Mouse (Mus musculus): ENCODE measurements around the gene Myt1.
A peak's percentile ranks its signal among the peaks of the same experiment; 100 is the strongest.
"Not testable (repeated sequence)": the region's sequence is repeated elsewhere in the genome, so short reads cannot be mapped to it uniquely, and the experiment has no call there.

Myt1 gene

GRCm38 (mm10) chr2:181777715-181778114, 14.6 kb downstream of the Myt1 start:
- DNase-seq (ENCODE audit: low read depth, low spot score): no peak

GRCm38 (mm10) chr2:181781421-181781820, 18.3 kb downstream of the Myt1 start:
- peak; percentile 36 for DNase-seq (ENCODE audit: low read depth, low spot score)

GRCm38 (mm10) chr2:181787852-181788251, 24.7 kb downstream of the Myt1 start:
- no peak for DNase-seq (ENCODE audit: low read depth, low spot score)

- DNase-seq (ENCODE audit: low read depth, low spot score): no peak
Observed at GRCm38 (mm10) chr2:181789396-181789795, 26.3 kb downstream of the Myt1 start.

- DNase-seq (ENCODE audit: low read depth, low spot score): not testable (repeated sequence)
Observed at GRCm38 (mm10) chr2:181793186-181793585, 30.1 kb downstream of the Myt1 start.

- peak; percentile 80 for DNase-seq (ENCODE audit: low read depth, low spot score)
Observed at GRCm38 (mm10) chr2:181795641-181796130, 32.6 kb downstream of the Myt1 start.

GRCm38 (mm10) chr2:181797672-181798071, 34.5 kb downstream of the Myt1 start:
- DNase-seq (ENCODE audit: low read depth, low spot score): peak; percentile 94

- no peak for DNase-seq (ENCODE audit: low read depth, low spot score)
Observed at GRCm38 (mm10) chr2:181829032-181829650, 66.0 kb downstream of the Myt1 start.

- peak; percentile 72 for DNase-seq (ENCODE audit: low read depth, low spot score)
Observed at GRCm38 (mm10) chr2:181832745-181833144, 69.6 kb downstream of the Myt1 start.

- peak; percentile 96 for DNase-seq (ENCODE audit: low read depth, low spot score)
Observed at GRCm38 (mm10) chr2:181837372-181838292, 74.5 kb downstream of the Myt1 start, which contains the start of gene Pcmtd2. Pcmtd2 (plus strand) TSS chr2:181837854.

GRCm38 (mm10) chr2:181838293-181838680, 75.2 kb downstream of the Myt1 start:
- peak; percentile 58 for DNase-seq (ENCODE audit: low read depth, low spot score)

GRCm38 (mm10) chr2:181845709-181846394, 82.7 kb downstream of the Myt1 start:
- DNase-seq (ENCODE audit: low read depth, low spot score): no peak

- peak; percentile 99 for DNase-seq (ENCODE audit: low read depth, low spot score)
Observed at GRCm38 (mm10) chr2:181863791-181864535, 100.8 kb downstream of the Myt1 start, which contains the start of gene Polr3k. Polr3k (plus strand) TSS chr2:181864337.

- DNase-seq (ENCODE audit: low read depth, low spot score): no peak
Observed at GRCm38 (mm10) chr2:181864536-181864860, 101.4 kb downstream of the Myt1 start.

- peak; percentile 89 for DNase-seq (ENCODE audit: low read depth, low spot score)
Observed at GRCm38 (mm10) chr2:181866931-181867330, 103.8 kb downstream of the Myt1 start.

GRCm38 (mm10) chr2:181871039-181871438, 107.9 kb downstream of the Myt1 start:
- no peak for DNase-seq (ENCODE audit: low read depth, low spot score)

Measured in brain, adult 2 months (tissue).